Mouse (Mus musculus): ENCODE results near the gene Rhod. TPM values are rescaled to one million over a fixed set of nuclear protein-coding genes. Genes with fewer than 3 reads are reported as not detected.
"Not testable (repeated sequence)": the region's sequence is repeated elsewhere in the genome, so short reads cannot be mapped to it uniquely, and the experiment has no call there.

Rhod gene
- polyA plus RNA-seq, 1 experiment from 2014 or later = 10.3 TPM

DNA sequence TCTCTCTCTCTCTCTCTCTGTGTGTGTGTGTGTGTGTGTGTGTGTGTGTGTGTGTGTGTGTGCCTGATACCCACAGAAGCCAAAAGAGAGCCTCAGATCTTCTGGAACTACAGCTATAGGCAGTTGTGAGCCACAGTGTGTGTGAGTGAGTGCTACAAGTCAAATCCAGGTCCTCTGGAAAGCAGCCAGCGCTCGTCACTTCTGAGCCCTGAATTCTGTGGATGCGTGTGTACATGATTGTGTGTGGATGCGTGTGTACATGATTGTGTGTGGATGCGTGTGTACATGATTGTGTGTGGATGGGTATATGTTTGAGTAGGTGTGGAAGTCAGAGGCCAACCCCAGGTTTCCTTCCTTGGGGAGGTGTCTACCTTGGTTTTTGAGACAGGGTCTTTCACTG, 34.3 kb upstream of the Rhod start:
- Histone ChIP-seq H3K9ac (no peak overlapping the region), H3K36me3 (no peaks in the 10 kb centered on the region), H3K4me3 (no peak overlapping the region), H3K4me1 (peaks cover 8% of the 10 kb centered on the region; the same call in 1 of the 2 replicates), H3K27me3 (replicated peaks) (peaks cover 38% of the 10 kb centered on the region), H3K27ac (no peak overlapping the region), H3K9me3 (no peaks in the 10 kb centered on the region), H3K4me2 (replicated peaks) (no peak overlapping the region)
- 92% methylated on average over 5 of the region's 5 CpGs for WGBS
- ATAC-seq (ENCODE audit: low FRiP score, low read depth) = no peak

DNA sequence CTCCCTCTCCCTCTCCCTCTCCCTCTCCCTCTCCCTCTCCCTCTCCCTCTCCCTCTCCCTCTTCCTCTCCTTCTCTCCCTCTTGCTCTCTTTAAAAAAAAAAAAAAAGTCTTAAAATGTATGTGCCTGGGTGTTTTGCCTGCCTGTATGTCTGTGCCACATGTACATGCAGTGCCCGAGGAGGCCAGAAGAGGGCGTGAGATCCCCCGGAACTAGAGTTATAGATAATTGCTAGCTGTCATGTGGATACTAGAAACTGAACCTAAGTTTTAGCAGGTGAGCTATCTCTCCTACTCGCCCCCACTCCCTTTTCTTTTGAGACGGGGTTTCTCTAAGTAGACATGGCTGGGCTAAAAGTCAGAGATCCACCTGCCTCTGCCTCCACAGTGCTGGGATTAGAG, 29.1 kb upstream of the Rhod start:
- H3K9ac ChIP-seq = no peak overlapping the region
- no peak for ATAC-seq (ENCODE audit: low FRiP score, low read depth)
- no peaks in the 10 kb centered on the region for H3K9me3 ChIP-seq
- H3K36me3 ChIP-seq = no peaks in the 10 kb centered on the region
- no peaks in the 10 kb centered on the region for H3K4me1 ChIP-seq
- H3K27me3 ChIP-seq (replicated peaks) = no peaks in the 10 kb centered on the region
- 37% methylated on average over 5 of the region's 5 CpGs for WGBS
- no peak overlapping the region for H3K4me3 ChIP-seq
- no peak overlapping the region for H3K27ac ChIP-seq
- H3K4me2 ChIP-seq (replicated peaks) = no peak overlapping the region

DNA sequence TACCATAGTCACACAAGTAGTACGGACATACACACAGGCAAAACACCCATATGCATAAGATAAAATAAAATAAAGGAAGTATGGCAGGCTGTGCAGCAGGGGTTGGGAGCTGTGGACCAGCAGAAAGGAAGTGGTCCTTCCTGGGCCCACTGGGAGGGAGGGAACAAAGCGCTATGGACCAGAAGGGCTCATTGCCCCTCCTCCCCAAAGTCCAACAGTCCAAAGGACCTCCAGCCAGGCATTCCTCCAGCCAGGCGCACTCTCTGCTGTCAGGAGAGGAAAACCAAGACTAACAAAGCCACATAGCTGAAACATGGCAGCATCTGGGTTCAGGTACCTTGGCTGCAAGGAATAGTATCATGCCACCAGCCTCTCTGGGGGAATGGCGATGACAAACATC, 25.4 kb upstream of the Rhod start:
- no peak overlapping the region for H3K4me3 ChIP-seq
- H3K36me3 ChIP-seq = no peaks in the 10 kb centered on the region
- H3K4me1 ChIP-seq = no peaks in the 10 kb centered on the region
- H3K9ac ChIP-seq = no peak overlapping the region
- no peak overlapping the region for H3K27ac ChIP-seq
- no peaks in the 10 kb centered on the region for H3K9me3 ChIP-seq
- no peak overlapping the region for H3K4me2 ChIP-seq (replicated peaks)
- H3K27me3 ChIP-seq (replicated peaks) = no peaks in the 10 kb centered on the region
- 86% methylated on average over 4 of the region's 4 CpGs for WGBS
- ATAC-seq (ENCODE audit: low FRiP score, low read depth) = no peak

DNA sequence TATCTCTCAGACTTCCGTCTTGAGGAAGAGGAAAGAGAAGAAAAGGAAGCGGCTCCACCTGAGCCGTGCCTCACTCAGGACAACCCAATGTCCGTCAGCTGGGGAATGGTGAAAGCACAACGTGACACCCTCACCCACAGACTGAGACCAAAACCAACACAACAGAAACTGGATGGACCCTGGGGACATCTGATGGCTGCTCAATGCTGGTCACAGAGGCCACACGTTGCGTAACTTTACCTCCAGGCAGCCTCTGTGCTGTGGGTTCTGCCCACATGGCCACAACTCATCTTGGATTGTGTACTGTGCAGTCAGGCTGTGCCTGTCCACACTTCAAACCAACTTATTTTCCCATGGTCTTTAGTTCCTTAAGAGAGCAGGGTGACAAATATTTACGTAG, 22.7 kb upstream of the Rhod start:
- Histone ChIP-seq H3K4me1 (no peaks in the 10 kb centered on the region), H3K36me3 (no peaks in the 10 kb centered on the region), H3K4me2 (replicated peaks) (no peak overlapping the region), H3K27me3 (replicated peaks) (no peaks in the 10 kb centered on the region), H3K9me3 (no peaks in the 10 kb centered on the region), H3K27ac (no peak overlapping the region), H3K9ac (no peak overlapping the region), H3K4me3 (no peak overlapping the region)
- 87% methylated on average over 8 of the region's 8 CpGs for WGBS
- no peak for ATAC-seq (ENCODE audit: low FRiP score, low read depth)

- Histone ChIP-seq H3K4me1 (peaks cover 5% of the 10 kb centered on the region; the same call in 1 of the 2 replicates), H3K36me3 (no peaks in the 10 kb centered on the region), H3K27me3 (replicated peaks) (no peaks in the 10 kb centered on the region), H3K4me2 (replicated peaks) (no peak overlapping the region), H3K9ac (no peak overlapping the region), H3K4me3 (no peak overlapping the region), H3K27ac (no peak overlapping the region), H3K9me3 (no peaks in the 10 kb centered on the region)
- ATAC-seq (ENCODE audit: low FRiP score, low read depth) = no peak
- 12% methylated on average over 11 of the region's 11 CpGs for WGBS
Measured at GRCm38 (mm10) chr19:4456227-4456626, 17.0 kb upstream of the Rhod start.

- Histone ChIP-seq H3K9ac (no peak overlapping the region), H3K27ac (no peak overlapping the region), H3K27me3 (replicated peaks) (no peaks in the 10 kb centered on the region), H3K4me1 (peaks cover 5% of the 10 kb centered on the region; the same call in 1 of the 2 replicates), H3K9me3 (no peaks in the 10 kb centered on the region), H3K36me3 (no peaks in the 10 kb centered on the region), H3K4me2 (replicated peaks) (no peak overlapping the region), H3K4me3 (no peak overlapping the region)
- WGBS = 81% methylated on average over 15 of the region's 15 CpGs
- no peak for ATAC-seq (ENCODE audit: low FRiP score, low read depth)
Measured at GRCm38 (mm10) chr19:4455071-4455800, 16.0 kb upstream of the Rhod start.

DNA sequence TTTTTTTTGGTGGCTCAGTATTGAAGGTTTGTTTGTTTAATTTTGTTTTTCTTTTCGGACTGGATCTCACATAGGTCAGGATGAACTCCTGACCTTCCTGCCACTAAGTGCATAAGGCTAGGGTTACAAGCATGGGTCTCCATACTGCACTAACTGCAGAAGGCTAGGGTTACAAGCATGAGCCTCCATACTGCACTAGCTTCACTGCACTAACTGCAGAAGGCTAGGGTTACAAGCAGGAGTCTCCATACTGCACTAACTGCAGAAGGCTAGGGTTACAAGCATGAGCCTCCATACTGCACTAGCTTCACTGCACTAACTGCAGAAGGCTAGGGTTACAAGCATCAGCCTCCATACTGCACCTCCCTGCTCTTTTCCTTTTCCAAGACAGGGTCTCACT, 14.8 kb upstream of the Rhod start:
- H3K4me3 ChIP-seq; H3K4me1 ChIP-seq; H3K4me2 ChIP-seq (replicated peaks); H3K9me3 ChIP-seq; H3K9ac ChIP-seq; H3K36me3 ChIP-seq; ATAC-seq (ENCODE audit: low FRiP score, low read depth); H3K27ac ChIP-seq; H3K27me3 ChIP-seq (replicated peaks): not testable (repeated sequence)
- 63% methylated on average over 1 of the region's 1 CpGs for WGBS

- WGBS = 49% methylated on average over 4 of the region's 4 CpGs
- no peak for ATAC-seq (ENCODE audit: low FRiP score, low read depth)
Measured at GRCm38 (mm10) chr19:4452525-4452924, 13.3 kb upstream of the Rhod start.

GRCm38 (mm10) chr19:4451965-4452364, 12.7 kb upstream of the Rhod start:
- Histone ChIP-seq H3K36me3 (no peaks in the 10 kb centered on the region), H3K9ac (no peak overlapping the region)

More at GRCm38 (mm10) chr19:4452525-4452924, 13.3 kb upstream of the Rhod start:
- no peaks in the 10 kb centered on the region for H3K27me3 ChIP-seq (replicated peaks)
- no peak overlapping the region for H3K4me2 ChIP-seq (replicated peaks)
- H3K27ac ChIP-seq = no peak overlapping the region
- H3K9me3 ChIP-seq = no peaks in the 10 kb centered on the region
- H3K4me1 ChIP-seq = peaks cover 5% of the 10 kb centered on the region; the same call in 1 of the 2 replicates
- no peaks in the 10 kb centered on the region for H3K36me3 ChIP-seq
- no peak overlapping the region for H3K9ac ChIP-seq
- H3K4me3 ChIP-seq = no peak overlapping the region

DNA sequence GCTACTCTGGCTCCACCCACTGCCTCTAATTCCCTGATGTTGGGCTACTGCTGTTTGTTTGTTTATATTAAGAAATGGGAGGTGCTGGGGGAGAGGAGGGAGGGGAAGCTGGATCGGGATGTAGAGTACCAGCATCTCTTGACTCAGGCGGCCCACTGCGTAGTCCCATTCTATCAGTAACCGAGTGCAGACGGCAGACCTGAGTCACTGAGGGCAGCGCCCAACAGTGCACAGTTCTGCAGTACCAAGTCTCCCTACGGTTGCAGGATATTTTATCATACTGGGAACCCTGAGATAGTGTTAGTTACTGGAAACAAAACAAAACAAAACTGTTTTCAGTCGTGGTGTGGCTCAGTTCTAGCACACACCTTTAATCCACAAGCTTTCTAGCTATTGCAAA, 11.9 kb upstream of the Rhod start:
- H3K9ac ChIP-seq = no peak overlapping the region
- H3K36me3 ChIP-seq = no peaks in the 10 kb centered on the region
- no peak overlapping the region for H3K4me3 ChIP-seq
- no peak overlapping the region for H3K27ac ChIP-seq
- no peak for ATAC-seq (ENCODE audit: low FRiP score, low read depth)
- H3K9me3 ChIP-seq = no peaks in the 10 kb centered on the region
- H3K4me1 ChIP-seq = peaks cover 5% of the 10 kb centered on the region; the same call in 1 of the 2 replicates
- 79% methylated on average over 8 of the region's 8 CpGs for WGBS
- H3K27me3 ChIP-seq (replicated peaks) = no peaks in the 10 kb centered on the region
- no peak overlapping the region for H3K4me2 ChIP-seq (replicated peaks)

More at GRCm38 (mm10) chr19:4451965-4452364, 12.7 kb upstream of the Rhod start:
- H3K4me1 ChIP-seq = peaks cover 5% of the 10 kb centered on the region; the same call in 1 of the 2 replicates
- H3K27ac ChIP-seq = no peak overlapping the region
- H3K4me2 ChIP-seq (replicated peaks) = no peak overlapping the region
- H3K9me3 ChIP-seq = no peaks in the 10 kb centered on the region
- no peaks in the 10 kb centered on the region for H3K27me3 ChIP-seq (replicated peaks)
- H3K4me3 ChIP-seq = no peak overlapping the region
- no peak for ATAC-seq (ENCODE audit: low FRiP score, low read depth)
- WGBS = 24% methylated on average over 5 of the region's 5 CpGs

GRCm38 (mm10) chr19:4450666-4451065, 11.4 kb upstream of the Rhod start:
- ATAC-seq (ENCODE audit: low FRiP score, low read depth) = no peak
- 76% methylated on average over 5 of the region's 5 CpGs for WGBS
- no peak overlapping the region for H3K27ac ChIP-seq
- H3K36me3 ChIP-seq = no peaks in the 10 kb centered on the region
- no peak overlapping the region for H3K4me3 ChIP-seq
- H3K9me3 ChIP-seq = no peaks in the 10 kb centered on the region
- peaks cover 5% of the 10 kb centered on the region; the same call in 1 of the 2 replicates for H3K4me1 ChIP-seq
- H3K9ac ChIP-seq = no peak overlapping the region
- H3K4me2 ChIP-seq (replicated peaks) = no peak overlapping the region
- no peaks in the 10 kb centered on the region for H3K27me3 ChIP-seq (replicated peaks)

GRCm38 (mm10) chr19:4449230-4449629, 10.0 kb upstream of the Rhod start:
- H3K27ac ChIP-seq = no peak overlapping the region
- H3K4me3 ChIP-seq = no peak overlapping the region
- H3K9ac ChIP-seq = no peak overlapping the region
- H3K4me1 ChIP-seq = peaks cover 5% of the 10 kb centered on the region; the same call in 1 of the 2 replicates
- H3K27me3 ChIP-seq (replicated peaks) = no peaks in the 10 kb centered on the region
- H3K4me2 ChIP-seq (replicated peaks) = no peak overlapping the region
- 94% methylated on average over 9 of the region's 9 CpGs for WGBS
- H3K36me3 ChIP-seq = no peaks in the 10 kb centered on the region
- ATAC-seq (ENCODE audit: low FRiP score, low read depth) = no peak
- H3K9me3 ChIP-seq = no peaks in the 10 kb centered on the region

DNA sequence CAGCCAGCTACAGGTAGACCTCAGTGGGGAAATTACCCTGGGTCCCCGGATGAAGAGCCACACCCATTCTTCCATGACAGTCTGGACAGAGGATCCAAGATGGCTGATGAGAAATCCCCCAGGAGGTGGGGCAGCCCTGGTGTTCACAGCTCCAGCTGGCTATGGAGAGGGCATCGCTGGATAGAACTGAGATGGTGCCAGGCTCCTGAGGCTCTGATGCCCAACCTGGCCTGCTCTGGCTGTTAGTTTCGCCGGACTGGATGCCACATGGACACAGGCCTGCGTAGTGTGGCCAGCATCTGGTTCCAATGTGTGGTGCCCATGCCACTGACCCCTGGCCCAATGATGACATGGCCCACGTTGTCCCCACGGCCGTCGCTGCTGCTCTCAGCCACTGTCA, 8.2 kb upstream of the Rhod start:
- H3K4me2 ChIP-seq (replicated peaks) = no peak overlapping the region
- no peaks in the 10 kb centered on the region for H3K36me3 ChIP-seq
- WGBS = 85% methylated on average over 9 of the region's 9 CpGs
- H3K4me3 ChIP-seq = no peak overlapping the region
- H3K27ac ChIP-seq = no peak overlapping the region
- H3K9me3 ChIP-seq = no peaks in the 10 kb centered on the region
- H3K27me3 ChIP-seq (replicated peaks) = no peaks in the 10 kb centered on the region
- ATAC-seq (ENCODE audit: low FRiP score, low read depth) = no peak
- H3K9ac ChIP-seq = no peak overlapping the region
- peaks cover 5% of the 10 kb centered on the region; the same call in 1 of the 2 replicates for H3K4me1 ChIP-seq
